Mouse (Mus musculus) erythroblast, embryonic 14.5 days (primary cell): ENCODE results near the gene Ell2.

ENCODE experiments used
- GATA1 ChIP-seq: IDR thresholded peaks from 2 replicates; pipeline ENCODE4 v1.6.1; 2012; ENCODE audit warnings: low read length, inconsistent platforms, mixed read lengths
- TAL1 ChIP-seq: IDR thresholded peaks from 3 replicates; pipeline ENCODE4 v1.6.1; 2012; ENCODE audit warnings: low read length, inconsistent platforms, mixed read lengths

- TF ChIP-seq TAL1 (no peak), GATA1 (no peak)
Observed at GRCm38 (mm10) chr13:75799421-75799820, 92.9 kb downstream of the Ell2 start.
